Mouse (Mus musculus) 3134 (cell line): ENCODE measurements at regions not wholly inside any gene's neighbourhood (a gene's known extent, or its start where the extent isn't known, plus 50 kb on each side); places are given as distances from the start of the nearest gene placed in this dataset.

Source experiments
- DNase-seq: peaks from one replicate; pipeline ENCODE4 v3.0.0-alpha.2; 2011; ENCODE audit warnings: low spot score; ENCODE audit not compliant: insufficient read length; ENCODE audit errors: extremely low read depth

- DNase-seq = no peak
Observed at GRCm38 (mm10) chr9:98695035-98695434, 93.6 kb upstream of the Mrps22 start.

DNA sequence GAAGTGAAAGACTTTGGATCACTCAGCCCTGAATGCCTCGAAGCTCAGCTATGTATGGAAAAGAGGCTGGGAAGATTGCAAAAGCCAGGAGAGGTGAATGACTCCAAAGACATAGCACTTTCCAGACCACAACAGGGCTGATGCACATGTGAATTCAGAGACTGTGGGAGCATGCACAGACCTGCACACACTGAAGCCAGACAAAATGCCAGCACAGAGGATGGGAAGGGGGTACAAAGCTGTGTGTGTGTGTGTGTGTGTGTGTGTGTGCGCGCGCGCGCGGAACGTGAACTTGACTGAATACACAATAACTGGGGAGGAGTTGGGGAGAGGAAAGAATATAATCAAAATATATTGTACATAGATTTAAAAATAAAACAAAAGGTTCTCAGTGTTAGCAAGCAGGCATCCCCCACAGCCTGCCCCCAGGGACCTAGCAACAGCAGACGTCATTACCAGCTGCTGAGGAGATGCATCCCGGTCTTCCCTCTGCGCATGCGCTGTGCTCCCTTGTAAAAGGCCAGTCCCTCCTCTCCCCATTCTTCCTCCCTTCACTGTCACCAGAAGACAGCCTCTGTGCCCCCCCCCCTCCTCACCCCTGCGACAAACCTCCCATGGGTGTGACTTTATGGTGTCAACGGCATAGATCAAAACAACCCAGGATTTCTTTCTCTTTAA lies 89.5 kb upstream of the Mrps22 start:
- DNase-seq = no peak

- no peak for DNase-seq
Observed at GRCm38 (mm10) chr9:98685548-98685947, 84.1 kb upstream of the Mrps22 start.

DNA sequence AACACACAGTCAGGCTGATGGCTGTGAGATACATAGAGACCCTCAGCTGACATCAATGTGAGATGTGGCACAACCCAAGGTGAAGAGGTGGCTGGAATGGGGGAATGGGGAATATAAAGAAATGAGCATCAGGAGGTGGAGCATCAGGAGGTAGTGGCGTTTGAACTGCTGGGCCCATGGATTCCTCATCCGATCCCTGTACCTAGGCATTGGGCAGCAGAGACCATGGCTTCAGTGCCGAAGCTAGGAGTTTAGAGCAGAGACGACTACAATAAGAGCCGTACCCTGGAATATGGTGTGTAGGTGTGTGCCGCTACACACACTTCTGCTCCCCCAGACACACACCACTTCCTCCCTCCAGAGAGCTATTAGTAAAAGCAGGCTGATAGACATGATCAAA lies 82.9 kb upstream of the Mrps22 start:
- DNase-seq = no peak

GRCm38 (mm10) chr9:98675612-98676011 lies 74.2 kb upstream of the Mrps22 start:
- DNase-seq = no peak

DNA sequence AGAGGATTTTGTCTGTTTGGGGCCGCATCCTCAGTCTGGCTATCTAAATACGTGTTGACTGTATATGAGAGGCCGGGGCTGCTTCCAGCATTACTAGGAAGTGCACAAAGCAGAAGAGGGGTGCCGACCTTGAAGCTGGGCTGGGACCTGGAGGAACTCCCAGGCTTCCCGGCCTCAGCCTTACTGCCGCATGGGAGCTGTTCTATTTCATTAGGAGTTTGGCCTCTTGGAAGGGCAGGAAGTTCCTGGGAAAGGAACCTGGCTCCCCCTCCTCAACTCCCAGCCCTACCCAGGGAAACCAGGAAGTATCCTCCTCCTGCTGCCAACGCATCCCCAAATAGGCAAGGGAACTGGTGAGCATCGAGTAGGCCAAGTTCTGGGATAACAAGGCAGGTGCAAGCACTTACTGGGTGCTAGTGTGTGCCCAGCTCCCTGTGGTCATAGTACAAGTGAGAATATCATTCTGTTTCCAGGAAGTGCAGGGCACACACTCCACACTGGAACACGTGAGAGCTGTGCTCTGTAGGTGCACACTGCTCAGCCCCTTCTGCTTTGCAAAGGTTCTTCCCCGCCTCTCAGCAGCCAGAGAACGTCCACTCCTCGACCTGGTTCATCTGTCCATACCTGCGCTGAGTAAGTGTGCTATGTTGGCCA lies 72.1 kb upstream of the Mrps22 start:
- DNase-seq = no peak

- no peak for DNase-seq
Observed at GRCm38 (mm10) chr9:98672361-98672760, 70.9 kb upstream of the Mrps22 start.

DNA sequence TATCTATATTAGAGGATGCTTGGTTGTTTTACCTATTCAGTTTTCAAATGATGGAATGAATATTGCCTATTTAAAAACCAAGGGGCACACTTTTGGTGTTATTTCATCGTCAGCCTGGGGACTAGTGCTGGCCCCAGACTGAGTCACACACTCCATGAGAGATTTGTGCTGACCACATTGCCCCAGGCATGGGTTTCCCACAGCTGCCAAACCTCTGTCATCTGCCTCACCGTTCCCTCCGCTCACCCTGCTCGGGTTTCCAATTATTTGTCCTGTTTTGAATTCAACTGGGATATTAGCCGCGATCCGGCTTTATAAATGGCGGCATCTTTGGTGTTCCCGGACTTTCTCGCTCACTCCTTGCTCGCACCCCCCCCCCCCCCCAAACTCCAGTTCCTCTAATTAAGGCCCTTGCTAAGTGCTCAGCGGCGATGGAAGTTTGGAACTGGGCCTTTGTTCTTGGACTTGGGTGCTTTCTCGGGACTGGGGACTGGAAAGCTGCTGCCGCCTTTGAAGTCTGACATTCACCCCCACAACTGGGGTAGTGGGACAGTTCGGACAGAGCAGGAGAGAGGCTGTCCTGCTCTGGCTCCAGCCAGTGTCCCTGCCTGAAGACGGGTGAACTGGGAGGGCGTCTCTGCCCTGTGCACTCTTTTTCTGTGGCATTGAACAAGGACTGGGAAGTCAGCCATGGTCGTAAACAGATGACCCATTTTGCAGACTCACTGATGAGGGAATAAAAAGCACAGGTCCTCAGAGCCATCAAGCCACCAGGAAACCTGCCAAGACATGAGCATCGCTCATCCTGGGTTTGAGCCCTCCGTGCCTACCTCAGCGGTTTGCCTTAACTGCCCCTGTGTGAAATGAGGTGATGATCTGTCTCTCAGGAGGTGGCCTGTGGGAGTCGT lies 67.2 kb upstream of the Mrps22 start:
- peak; percentile 63 for DNase-seq

GRCm38 (mm10) chr9:98667072-98667471 lies 65.6 kb upstream of the Mrps22 start:
- DNase-seq = no peak

- DNase-seq = no peak
Observed at GRCm38 (mm10) chr9:98663011-98663410, 61.6 kb upstream of the Mrps22 start.

DNA sequence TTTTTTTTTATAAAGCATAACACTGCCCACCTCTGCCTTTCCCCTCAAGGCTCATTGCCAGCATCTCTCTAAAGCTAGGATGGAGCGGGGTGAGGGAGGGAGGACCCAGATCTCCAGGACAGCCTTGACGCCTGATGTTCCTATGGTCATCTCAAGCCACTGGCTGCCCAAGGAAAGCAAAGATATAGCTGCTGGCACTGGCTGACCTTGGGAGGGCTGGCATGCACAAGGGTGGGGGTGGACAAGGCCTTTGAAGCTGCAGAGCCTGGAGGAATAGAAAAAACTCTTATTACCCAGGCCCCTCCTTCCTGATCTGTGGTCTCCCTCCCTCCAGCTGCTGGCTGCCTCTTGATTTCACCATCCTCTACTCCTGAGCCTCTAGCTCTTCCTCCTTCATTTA lies 50.2 kb upstream of the Mrps22 start:
- no peak for DNase-seq
